Mouse (Mus musculus): ENCODE data around the gene Naa10.

- TF ChIP-seq CTCF (IDR thresholded peaks at IDR 0.05; ENCODE audit: low read depth) (no peak), EP300 (IDR thresholded peaks at IDR 0.05; ENCODE audit: low read depth) (no peak)
Measured at GRCm38 (mm10) chrX:73867256-73867655, 54.5 kb downstream of the Naa10 start.
